Mouse (Mus musculus) ovary, postnatal 14 days (tissue): ENCODE measurements at regions not wholly inside any gene's neighbourhood (a gene's known extent, or its start where the extent isn't known, plus 50 kb on each side); places are given as distances from the start of the nearest gene placed in this dataset.
"Not testable (repeated sequence)": the region's sequence is repeated elsewhere in the genome, so short reads cannot be mapped to it uniquely, and the experiment has no call there.

ENCODE experiments used
- DNase-seq: peaks from one replicate; pipeline ENCODE4 v3.0.0; 2022; ENCODE audit warnings: low spot score

- DNase-seq = not testable (repeated sequence)
These were observed 1385.4 kb upstream of the 1700008P02Rik start for GRCm38 (mm10) chr3:8005684-8006083.

GRCm38 (mm10) chr3:8004271-8004670 lies 1384.0 kb upstream of the 1700008P02Rik start:
- no peak for DNase-seq

GRCm38 (mm10) chr3:8001027-8001426 lies 1380.8 kb upstream of the 1700008P02Rik start:
- no peak for DNase-seq

- no peak for DNase-seq
These were observed 1372.1 kb upstream of the 1700008P02Rik start for GRCm38 (mm10) chr3:7992322-7992721.

GRCm38 (mm10) chr3:7973287-7973686 lies 1353.0 kb upstream of the 1700008P02Rik start:
- DNase-seq = no peak

- DNase-seq = no peak
These were observed 1333.7 kb upstream of the 1700008P02Rik start for GRCm38 (mm10) chr3:7953911-7954310.

GRCm38 (mm10) chr3:7943646-7944381 lies 1323.6 kb upstream of the 1700008P02Rik start:
- no peak for DNase-seq
